Mouse (Mus musculus): ENCODE measurements at regions not wholly inside any gene's neighbourhood (a gene's known extent, or its start where the extent isn't known, plus 50 kb on each side); places are given as distances from the start of the nearest gene placed in this dataset.
"Not testable (repeated sequence)": the region's sequence is repeated elsewhere in the genome, so short reads cannot be mapped to it uniquely, and the experiment has no call there.

GRCm38 (mm10) chr9:43857988-43858387 lies 114.2 kb downstream of the Nectin1 start:
- no peak for DNase-seq (ENCODE audit: extremely low spot score in 1 of 2, low spot score in 1 of 2)

- no peak for DNase-seq (ENCODE audit: extremely low spot score in 1 of 2, low spot score in 1 of 2)
These were observed 115.0 kb downstream of the Nectin1 start for GRCm38 (mm10) chr9:43858761-43859160.

GRCm38 (mm10) chr9:43860264-43860663 lies 116.5 kb downstream of the Nectin1 start:
- DNase-seq (ENCODE audit: extremely low spot score in 1 of 2, low spot score in 1 of 2): no peak

GRCm38 (mm10) chr9:43861375-43861774 lies 117.6 kb downstream of the Nectin1 start:
- DNase-seq (ENCODE audit: extremely low spot score in 1 of 2, low spot score in 1 of 2): no peak

GRCm38 (mm10) chr9:43862034-43862433 lies 118.2 kb downstream of the Nectin1 start:
- not testable (repeated sequence) for DNase-seq (ENCODE audit: extremely low spot score in 1 of 2, low spot score in 1 of 2)

GRCm38 (mm10) chr9:43863609-43864397 lies 120.0 kb downstream of the Nectin1 start:
- peak in 1 of 2 experiments; percentile 46 for DNase-seq (ENCODE audit: extremely low spot score in 1 of 2, low spot score in 1 of 2)

- peak in 1 of 2 experiments; percentile 43 for DNase-seq (ENCODE audit: extremely low spot score in 1 of 2, low spot score in 1 of 2)
These were observed 123.0 kb downstream of the Nectin1 start for GRCm38 (mm10) chr9:43866802-43867201.

GRCm38 (mm10) chr9:43873841-43874240 lies 130.1 kb downstream of the Nectin1 start:
- DNase-seq (ENCODE audit: extremely low spot score in 1 of 2, low spot score in 1 of 2): no peak

GRCm38 (mm10) chr9:43874332-43874731 lies 130.5 kb downstream of the Nectin1 start:
- no peak for DNase-seq (ENCODE audit: extremely low spot score in 1 of 2, low spot score in 1 of 2)

GRCm38 (mm10) chr9:43879220-43879968 lies 135.6 kb downstream of the Nectin1 start:
- DNase-seq (ENCODE audit: extremely low spot score in 1 of 2, low spot score in 1 of 2): peak in 1 of 2 experiments; percentile 36

GRCm38 (mm10) chr9:43879969-43880396 lies 136.2 kb downstream of the Nectin1 start:
- peak; percentile 79 to 88 for DNase-seq (ENCODE audit: extremely low spot score in 1 of 2, low spot score in 1 of 2)

GRCm38 (mm10) chr9:43893086-43893485 lies 149.3 kb downstream of the Nectin1 start:
- no peak for DNase-seq (ENCODE audit: extremely low spot score in 1 of 2, low spot score in 1 of 2)

- no peak for DNase-seq (ENCODE audit: extremely low spot score in 1 of 2, low spot score in 1 of 2)
These were observed 143.9 kb upstream of the Thy1 start for GRCm38 (mm10) chr9:43899239-43899638.

- no peak for DNase-seq (ENCODE audit: extremely low spot score in 1 of 2, low spot score in 1 of 2)
These were observed 134.9 kb upstream of the Thy1 start for GRCm38 (mm10) chr9:43908325-43908724.

GRCm38 (mm10) chr9:43915015-43915414 lies 128.2 kb upstream of the Thy1 start:
- DNase-seq (ENCODE audit: extremely low spot score in 1 of 2, low spot score in 1 of 2): no peak

- no peak for DNase-seq (ENCODE audit: extremely low spot score in 1 of 2, low spot score in 1 of 2)
These were observed 125.7 kb upstream of the Thy1 start for GRCm38 (mm10) chr9:43917467-43917866.

GRCm38 (mm10) chr9:43919010-43919409 lies 124.2 kb upstream of the Thy1 start:
- DNase-seq (ENCODE audit: extremely low spot score in 1 of 2, low spot score in 1 of 2): no peak

- peak in 1 of 2 experiments; percentile 87 for DNase-seq (ENCODE audit: extremely low spot score in 1 of 2, low spot score in 1 of 2)
These were observed 123.0 kb upstream of the Thy1 start for GRCm38 (mm10) chr9:43920053-43920754.

- no peak for DNase-seq (ENCODE audit: extremely low spot score in 1 of 2, low spot score in 1 of 2)
These were observed 121.0 kb upstream of the Thy1 start for GRCm38 (mm10) chr9:43922231-43922630.

GRCm38 (mm10) chr9:43923088-43923487 lies 120.1 kb upstream of the Thy1 start:
- DNase-seq (ENCODE audit: extremely low spot score in 1 of 2, low spot score in 1 of 2): no peak

GRCm38 (mm10) chr9:43924795-43925194 lies 118.4 kb upstream of the Thy1 start:
- peak in 1 of 2 experiments; percentile 51 for DNase-seq (ENCODE audit: extremely low spot score in 1 of 2, low spot score in 1 of 2)
